Mouse (Mus musculus) adrenal gland, postnatal 4 days (tissue): ENCODE data around the gene Arpc2. TPM values are rescaled to one million over a fixed set of nuclear protein-coding genes. Genes with fewer than 3 reads are reported as not detected.

Experiments used
- DNase-seq, 2 experiments: peaks; one replicate each; pipeline ENCODE4 v3.0.0; 2021 to 2022; ENCODE audit warnings: low spot score in 2 of 2, mixed read lengths in 2 of 2
- total RNA-seq, 2 experiments: library from RNA; stranded (reverse); gene quantifications; 2 replicates each; pipeline ENCODE4 v1.2.3; 2021

Arpc2 gene
- total RNA-seq, 2 experiments from 2014 or later: 198 to 205 TPM

DNA sequence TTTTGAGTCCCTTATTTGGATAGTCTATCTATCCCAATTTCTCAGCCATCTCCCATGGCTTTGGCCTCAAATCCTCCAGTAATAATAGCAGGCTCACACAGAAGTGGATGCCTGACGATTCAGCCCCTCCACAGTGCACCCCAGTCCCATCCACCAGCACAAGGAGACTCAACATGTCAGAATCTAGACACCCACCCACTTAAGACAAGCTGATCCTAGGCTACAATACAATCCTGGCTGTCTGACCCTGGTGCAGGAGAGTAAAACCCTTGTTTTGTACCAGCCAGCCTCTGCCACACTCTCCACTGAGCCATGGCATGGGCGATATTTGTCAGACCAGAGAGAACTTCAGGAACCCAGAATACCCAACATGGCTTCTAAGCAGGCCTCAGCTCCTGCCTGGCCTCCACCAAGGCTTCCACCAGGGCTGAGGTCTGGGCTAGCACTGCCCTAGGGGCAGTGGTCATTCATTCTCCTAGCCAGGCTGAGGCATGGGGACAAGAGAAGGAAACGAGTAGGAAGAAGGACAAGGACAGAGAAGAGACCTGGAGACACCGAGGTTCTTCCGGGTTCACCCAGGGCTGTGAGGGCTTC is 62.4 kb downstream of the Arpc2 start:
- DNase-seq: no peak

- DNase-seq: no peak
Measured at GRCm38 (mm10) chr1:74298996-74299395, 63.1 kb downstream of the Arpc2 start.

DNA sequence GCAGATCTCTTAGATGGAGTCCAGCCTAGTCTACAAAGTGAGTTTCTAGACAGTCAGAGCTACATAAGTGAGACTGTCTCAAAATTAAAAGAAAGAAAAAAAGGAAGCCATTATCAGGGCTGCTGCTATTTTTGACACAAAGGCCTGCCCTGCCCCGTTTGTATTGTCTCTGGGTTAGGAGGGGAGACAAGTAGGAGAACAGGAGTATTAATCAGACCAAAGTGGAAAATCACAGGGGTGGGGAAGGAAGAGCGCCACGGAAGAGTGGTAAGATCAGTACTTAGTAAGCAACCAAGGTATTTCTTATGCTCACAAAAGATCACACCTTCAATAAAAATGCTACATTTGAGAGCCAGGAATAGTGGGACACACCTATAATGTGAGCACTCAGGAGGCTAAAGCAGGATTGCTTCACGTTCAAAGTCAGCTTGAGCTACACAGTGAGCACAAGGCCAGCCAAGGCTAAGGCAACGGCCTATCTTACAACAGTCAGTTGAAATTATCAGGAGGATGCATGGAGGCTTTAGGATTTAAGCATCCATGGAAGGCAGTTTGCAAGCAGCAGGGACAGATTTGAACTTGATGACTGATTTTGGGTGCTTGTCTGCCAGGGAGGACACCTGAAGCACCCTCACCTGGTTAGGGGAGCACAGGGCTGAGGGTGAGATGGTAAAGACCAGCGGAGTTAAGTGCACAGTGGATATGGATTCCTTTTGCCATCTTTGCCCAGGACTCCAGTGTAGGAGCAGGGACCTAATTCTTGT is 64.6 kb downstream of the Arpc2 start:
- no peak for DNase-seq

DNA sequence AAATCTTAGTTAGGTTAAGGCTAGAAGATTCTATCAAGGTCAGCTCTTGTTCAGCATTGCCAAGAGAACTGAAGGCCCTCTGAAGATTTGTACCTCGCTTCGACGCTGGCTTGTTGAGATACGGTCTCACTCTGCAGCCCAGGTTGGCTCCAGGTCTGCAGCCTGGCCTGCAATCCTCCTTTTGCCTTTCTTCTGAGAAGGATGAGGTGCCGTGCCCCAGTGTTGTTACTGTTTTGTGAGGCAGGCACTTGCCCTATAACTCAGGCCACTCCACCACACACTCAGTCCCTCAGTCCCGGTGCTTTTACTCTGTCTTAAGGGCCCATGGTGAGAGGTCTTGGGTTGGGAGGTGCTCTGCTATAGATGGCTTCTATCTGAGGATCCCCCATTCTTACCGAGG is 66.3 kb downstream of the Arpc2 start:
- no peak for DNase-seq

- no peak for DNase-seq
Measured at GRCm38 (mm10) chr1:74302835-74303234, 67.0 kb downstream of the Arpc2 start.

- peak; percentile 60 to 74 for DNase-seq
Measured at GRCm38 (mm10) chr1:74303509-74304338, 67.8 kb downstream of the Arpc2 start.

- DNase-seq: no peak
Measured at GRCm38 (mm10) chr1:74304339-74304790, 68.5 kb downstream of the Arpc2 start.

DNA sequence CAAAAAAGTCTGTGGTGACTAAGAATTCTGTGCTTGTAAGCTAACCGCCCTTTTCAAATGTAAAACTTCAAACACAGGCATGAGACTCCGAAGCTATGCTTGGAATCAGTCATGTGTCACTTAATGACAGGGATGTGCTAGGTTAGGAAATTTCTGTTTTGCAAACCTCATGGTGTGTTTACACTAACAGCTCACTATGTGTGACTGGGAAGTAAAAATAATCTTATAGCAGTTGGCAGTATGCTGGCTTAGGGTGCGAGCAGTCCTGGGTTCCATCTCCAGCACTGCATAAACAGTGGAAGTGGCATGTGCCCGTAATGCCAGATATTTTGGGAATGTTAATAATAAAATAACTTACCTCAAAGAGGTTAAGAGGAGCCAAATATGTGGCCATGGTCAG is 69.1 kb downstream of the Arpc2 start:
- DNase-seq: no peak

DNA sequence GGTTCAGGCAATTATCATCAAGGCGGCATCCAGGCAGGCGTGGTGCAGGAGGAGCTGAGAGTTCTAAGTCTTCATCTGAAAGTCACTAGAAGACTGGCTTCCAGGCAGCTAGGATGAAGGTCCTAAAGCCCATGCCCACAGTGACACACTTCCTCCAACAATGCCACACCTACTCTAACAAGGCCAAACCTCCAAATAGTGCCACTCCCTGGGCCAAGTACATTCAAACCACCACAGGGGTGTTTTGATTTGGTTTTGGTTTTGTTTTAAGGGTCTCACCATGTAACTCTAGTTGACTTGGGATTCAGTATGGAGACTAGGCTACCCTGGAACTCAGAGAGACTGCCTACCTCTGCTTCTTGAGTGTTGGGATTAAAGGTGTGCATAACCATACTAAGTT is 69.6 kb downstream of the Arpc2 start, which contains the start of gene Tmbim1:
Gene Tmbim1, minus strand, starts transcription at position 101 of the 400 bp plus-strand sequence.
- DNase-seq: no peak

- DNase-seq: no peak
Measured at GRCm38 (mm10) chr1:74307146-74307545, 71.3 kb downstream of the Arpc2 start.

GRCm38 (mm10) chr1:74308001-74308964 is 72.4 kb downstream of the Arpc2 start:
- DNase-seq: no peak

DNA sequence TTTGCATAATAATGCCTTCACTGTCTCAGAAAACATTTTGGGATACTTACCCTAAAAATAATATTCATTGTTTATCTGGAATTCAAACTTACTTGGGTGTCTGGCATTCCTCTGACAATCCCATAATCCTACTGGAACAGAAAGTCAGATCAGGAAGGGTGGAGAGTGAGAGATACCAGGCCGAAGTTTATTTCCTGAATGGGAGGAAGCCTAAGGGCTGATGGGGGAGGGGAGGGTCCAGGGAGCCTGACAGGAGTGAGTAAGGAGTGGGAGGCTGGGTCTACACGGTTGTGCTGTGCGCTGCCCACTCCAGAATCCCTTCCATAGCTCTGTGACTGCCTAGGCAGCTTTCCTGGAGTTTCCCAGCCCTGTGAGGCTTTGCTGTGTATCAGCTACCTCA is 73.9 kb downstream of the Arpc2 start:
- DNase-seq: no peak

GRCm38 (mm10) chr1:74313049-74313692 is 77.3 kb downstream of the Arpc2 start:
- no peak for DNase-seq

- DNase-seq: no peak
Measured at GRCm38 (mm10) chr1:74314796-74315195, 78.9 kb downstream of the Arpc2 start.

DNA sequence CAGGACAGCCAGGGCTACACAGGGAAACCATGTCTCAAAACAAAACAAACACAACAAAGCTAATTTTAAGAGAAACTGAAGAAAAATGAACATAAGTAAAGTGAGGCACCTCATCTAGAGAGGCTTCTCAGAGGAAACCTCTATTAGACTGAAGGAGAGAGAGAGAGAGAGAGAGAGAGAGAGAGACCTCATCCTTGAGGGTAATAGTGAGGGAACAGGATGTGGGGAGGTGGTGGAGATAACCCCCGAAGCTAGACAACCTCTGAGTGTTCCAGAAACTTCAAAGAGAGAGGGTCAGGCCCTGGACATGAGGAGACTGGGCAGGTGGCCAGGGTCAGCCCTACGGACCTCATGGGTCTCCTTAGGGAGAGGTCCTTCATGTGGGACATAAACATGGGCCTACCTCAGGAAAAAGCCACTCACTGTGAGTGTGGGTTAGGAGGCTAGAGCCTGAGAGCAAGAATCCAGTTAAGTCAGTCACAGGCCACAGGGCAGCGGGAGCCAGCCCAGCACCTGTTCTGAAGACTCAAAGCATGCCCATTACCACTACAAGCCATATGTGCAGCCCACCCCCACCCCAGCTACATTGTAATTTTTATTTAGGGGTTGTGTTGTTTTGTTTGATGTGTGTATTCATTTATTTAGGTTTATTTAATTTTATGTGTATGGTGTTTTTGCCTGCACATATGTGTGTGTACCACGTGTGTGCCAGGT is 80.4 kb downstream of the Arpc2 start:
- no peak for DNase-seq
